Mouse (Mus musculus): ENCODE results near the gene Olfr777.

GRCm38 (mm10) chr10:129271081-129271535, at the start of gene Olfr777:
- TF ChIP-seq CTCF (IDR thresholded peaks at IDR 0.05; ENCODE audit: borderline replicate concordance, insufficient read depth, low read depth, low read length) = no peak
- TF ChIP-seq POLR2A (IDR thresholded peaks at IDR 0.05; ENCODE audit: borderline replicate concordance, insufficient read depth, low read length) = no peak

Measured in cerebellum, adult 2 months (tissue).